Mouse (Mus musculus) thymus, postnatal 36 days (tissue): ENCODE results near the gene Chrm5.
A peak's percentile ranks its signal among the peaks of the same experiment; 100 is the strongest.
"Not testable (repeated sequence)": the region's sequence is repeated elsewhere in the genome, so short reads cannot be mapped to it uniquely, and the experiment has no call there.

Experiments
- DNase-seq, 2 experiments: peaks; one replicate each; pipeline ENCODE4 v3.0.0; 2022; ENCODE audit warnings: mixed read lengths in 2 of 2

Chrm5 gene

GRCm38 (mm10) chr2:112476554-112476953, 4.0 kb downstream of the Chrm5 start:
- no peak for DNase-seq

GRCm38 (mm10) chr2:112474997-112475724, 5.4 kb downstream of the Chrm5 start:
- no peak for DNase-seq

GRCm38 (mm10) chr2:112472076-112472475, 8.5 kb downstream of the Chrm5 start:
- DNase-seq, result no peak

GRCm38 (mm10) chr2:112470961-112471381, 9.6 kb downstream of the Chrm5 start:
- DNase-seq, result no peak

- DNase-seq, result no peak
These were observed 11.0 kb downstream of the Chrm5 start for GRCm38 (mm10) chr2:112469542-112469941.

GRCm38 (mm10) chr2:112460557-112460956, 20.0 kb downstream of the Chrm5 start:
- DNase-seq, result no peak

GRCm38 (mm10) chr2:112454862-112455564, 25.6 kb downstream of the Chrm5 start, which contains the start of gene Emc7:
TSS of gene Emc7 (plus strand) at chr2:112454997.
- DNase-seq, result peak; percentile 96

GRCm38 (mm10) chr2:112454125-112454861, 26.3 kb downstream of the Chrm5 start:
- DNase-seq, result no peak

- DNase-seq, result not testable (repeated sequence)
These were observed 28.1 kb downstream of the Chrm5 start for GRCm38 (mm10) chr2:112452513-112452912.

- peak; percentile 8 to 9 for DNase-seq
These were observed 30.8 kb downstream of the Chrm5 start for GRCm38 (mm10) chr2:112449597-112450296.

- DNase-seq, result no peak
These were observed 32.0 kb downstream of the Chrm5 start for GRCm38 (mm10) chr2:112448510-112449059.

- not testable (repeated sequence) for DNase-seq
These were observed 32.5 kb downstream of the Chrm5 start for GRCm38 (mm10) chr2:112448046-112448445.

GRCm38 (mm10) chr2:112445511-112445910, 35.1 kb downstream of the Chrm5 start:
- DNase-seq, result no peak

- no peak for DNase-seq
These were observed 37.1 kb downstream of the Chrm5 start for GRCm38 (mm10) chr2:112443491-112443890.

GRCm38 (mm10) chr2:112437589-112437988, 43.0 kb downstream of the Chrm5 start:
- DNase-seq, result no peak

- no peak for DNase-seq
These were observed 44.3 kb downstream of the Chrm5 start for GRCm38 (mm10) chr2:112436292-112436691.

GRCm38 (mm10) chr2:112433359-112433758, 47.2 kb downstream of the Chrm5 start:
- DNase-seq, result no peak

- no peak for DNase-seq
These were observed 48.0 kb downstream of the Chrm5 start for GRCm38 (mm10) chr2:112432523-112432922.

GRCm38 (mm10) chr2:112430403-112430802, 50.2 kb downstream of the Chrm5 start:
- DNase-seq, result no peak

GRCm38 (mm10) chr2:112429665-112430064, 50.9 kb downstream of the Chrm5 start:
- DNase-seq, result no peak
